Mouse (Mus musculus) ES-Bruce4 (cell line): Measurements from ENCODE around the gene Pik3cd. TPM values are rescaled to one million over a fixed set of nuclear protein-coding genes. Genes with fewer than 3 reads are reported as not detected.

Experiments used
- H3K27ac ChIP-seq: 2 replicates; pipeline ENCODE4 v1.5.1; 2012; ENCODE audit warnings: low read length, inconsistent platforms; ENCODE audit not compliant: insufficient read depth
- H3K27me3 ChIP-seq: 2 replicates; pipeline ENCODE4 v1.6.1; 2012; ENCODE audit warnings: mild to moderate bottlenecking, low read length, inconsistent platforms; ENCODE audit not compliant: control insufficient read depth, poor library complexity, insufficient read depth, severe bottlenecking
- H3K36me3 ChIP-seq: 2 replicates; pipeline ENCODE4 v1.6.1; 2012; ENCODE audit warnings: inconsistent platforms, mild to moderate bottlenecking, low read length, moderate library complexity; ENCODE audit not compliant: control insufficient read depth, poor library complexity, insufficient read depth, severe bottlenecking
- H3K4me1 ChIP-seq: one replicate; pipeline ENCODE4 v1.8.1; 2011; ENCODE audit warnings: low read length; ENCODE audit not compliant: control insufficient read depth, insufficient read depth
- H3K4me3 ChIP-seq: 2 replicates; pipeline ENCODE4 v1.5.1; 2011; ENCODE audit warnings: low read depth, mild to moderate bottlenecking, low read length
- H3K9ac ChIP-seq: 2 replicates; pipeline ENCODE4 v1.6.1; 2012; ENCODE audit warnings: low read depth, mild to moderate bottlenecking, inconsistent platforms; ENCODE audit not compliant: poor library complexity, severe bottlenecking
- H3K9me3 ChIP-seq: replicated peaks from 2 replicates; pipeline ENCODE4 v1.6.1; 2012; ENCODE audit warnings: mild to moderate bottlenecking, low read length, inconsistent platforms; ENCODE audit not compliant: control insufficient read depth, poor library complexity, insufficient read depth, severe bottlenecking
- CTCF ChIP-seq: IDR thresholded peaks from one replicate; pipeline ENCODE4 v1.8.1; 2011; ENCODE audit warnings: low read depth, low read length
- EP300 ChIP-seq: IDR thresholded peaks from 2 replicates; pipeline ENCODE4 v1.6.1; 2011; ENCODE audit warnings: low read depth, low read length; ENCODE audit not compliant: insufficient read depth
- POLR2A ChIP-seq: IDR thresholded peaks from one replicate; pipeline ENCODE4 v1.8.1; 2011; ENCODE audit warnings: low read length; ENCODE audit not compliant: insufficient read depth
- polyA plus RNA-seq: library from polyadenylated mRNA; stranded (reverse); fragments of >200 nt; gene quantifications from 2 replicates; pipeline ENCODE4 v1.2.4, GENCODE M21; 2011; ENCODE audit warnings: low read depth; ENCODE audit not compliant: missing spikeins, insufficient read depth, insufficient read length

The Pik3cd gene
- polyA plus RNA-seq, 1 experiment = 13.5 TPM

GRCm38 (mm10) chr4:149723021-149723390 is 20.6 kb upstream of the Pik3cd start:
- no peaks in the 10 kb centered on the region for H3K9me3 ChIP-seq
- no peak overlapping the region for H3K27ac ChIP-seq
- no peaks in the 10 kb centered on the region for H3K27me3 ChIP-seq
- H3K4me1 ChIP-seq = no peaks in the 10 kb centered on the region
- H3K36me3 ChIP-seq = peaks cover 12% of the 10 kb centered on the region
- TF ChIP-seq CTCF = no peak
- H3K4me3 ChIP-seq = no peak overlapping the region
- no peak overlapping the region for H3K9ac ChIP-seq

- no peak overlapping the region for H3K4me3 ChIP-seq
- no peaks in the 10 kb centered on the region for H3K9me3 ChIP-seq
- H3K9ac ChIP-seq = no peak overlapping the region
- TF ChIP-seq EP300 = no peak
- TF ChIP-seq CTCF = no peak
- TF ChIP-seq POLR2A = no peak
- H3K27me3 ChIP-seq = no peaks in the 10 kb centered on the region
- H3K27ac ChIP-seq = no peak overlapping the region
- H3K36me3 ChIP-seq = peaks cover 17% of the 10 kb centered on the region
- H3K4me1 ChIP-seq = no peaks in the 10 kb centered on the region
These were observed 20.0 kb upstream of the Pik3cd start for GRCm38 (mm10) chr4:149722104-149723020.

GRCm38 (mm10) chr4:149721163-149721562 is 18.8 kb upstream of the Pik3cd start:
- Histone ChIP-seq H3K36me3 (peaks cover 21% of the 10 kb centered on the region), H3K4me1 (no peaks in the 10 kb centered on the region), H3K9me3 (no peaks in the 10 kb centered on the region), H3K9ac (no peak overlapping the region), H3K27ac (no peak overlapping the region), H3K27me3 (no peaks in the 10 kb centered on the region), H3K4me3 (no peak overlapping the region)
- TF ChIP-seq POLR2A (no peak), EP300 (no peak), CTCF (no peak)

GRCm38 (mm10) chr4:149719686-149720085 is 17.3 kb upstream of the Pik3cd start:
- Histone ChIP-seq H3K27ac (no peak overlapping the region), H3K27me3 (no peaks in the 10 kb centered on the region), H3K9ac (no peak overlapping the region), H3K4me1 (no peaks in the 10 kb centered on the region), H3K36me3 (peaks cover 22% of the 10 kb centered on the region), H3K4me3 (no peak overlapping the region), H3K9me3 (no peaks in the 10 kb centered on the region)
- TF ChIP-seq POLR2A (no peak), CTCF (peak; percentile 59)

GRCm38 (mm10) chr4:149714542-149714941 is 12.2 kb upstream of the Pik3cd start:
- peaks cover 19% of the 10 kb centered on the region for H3K36me3 ChIP-seq
- no peak for TF ChIP-seq CTCF
- TF ChIP-seq POLR2A = no peak
- TF ChIP-seq EP300 = no peak

GRCm38 (mm10) chr4:149711955-149712354 is 9.6 kb upstream of the Pik3cd start:
- TF ChIP-seq CTCF (peak; percentile 84), POLR2A (no peak)
- Histone ChIP-seq H3K27ac (no peak overlapping the region), H3K9ac (peak overlapping the region; percentile 30; the same call in 1 of the 2 replicates)

More at GRCm38 (mm10) chr4:149714542-149714941, 12.2 kb upstream of the Pik3cd start:
- Histone ChIP-seq H3K9ac (no peak overlapping the region), H3K27me3 (no peaks in the 10 kb centered on the region), H3K9me3 (no peaks in the 10 kb centered on the region), H3K4me3 (no peak overlapping the region), H3K27ac (no peak overlapping the region), H3K4me1 (no peaks in the 10 kb centered on the region)

More at GRCm38 (mm10) chr4:149711955-149712354, 9.6 kb upstream of the Pik3cd start:
- Histone ChIP-seq H3K9me3 (no peaks in the 10 kb centered on the region), H3K4me3 (no peak overlapping the region), H3K4me1 (no peaks in the 10 kb centered on the region), H3K36me3 (0 out of 2 replicates have a peak, but pooled peaks cover 5% of the 10 kb centered on the region), H3K27me3 (no peaks in the 10 kb centered on the region)
